Mouse (Mus musculus) midbrain, embryonic 12.5 days (tissue): ENCODE results near the gene Rapgef6. TPM values are rescaled to one million over a fixed set of nuclear protein-coding genes. Genes with fewer than 3 reads are reported as not detected.

Experiments
- ATAC-seq: fragments of 200-750 bp; cut with Nextera tagmentation; 2 replicates; pipeline ENCODE4 v1.8.0; 2017; ENCODE audit warnings: low read depth, moderate TSS enrichment, moderate library complexity; ENCODE audit not compliant: low FRiP score
- H3K27ac ChIP-seq: fragments of 300-500 bp; sonication (generic); replicated peaks from 2 replicates; pipeline ENCODE4 v1.5.1; 2016; ENCODE audit warnings: mild to moderate bottlenecking
- H3K27me3 ChIP-seq: fragments of 300-500 bp; sonication (generic); 2 replicates; pipeline ENCODE4 v1.6.1; 2016; ENCODE audit warnings: mild to moderate bottlenecking
- H3K36me3 ChIP-seq: fragments of 300-500 bp; sonication (generic); 2 replicates; pipeline ENCODE4 v1.6.1; 2016
- H3K4me1 ChIP-seq: fragments of 300-500 bp; sonication (generic); 2 replicates; pipeline ENCODE4 v1.6.1; 2016
- H3K4me2 ChIP-seq: fragments of 300-500 bp; sonication (generic); replicated peaks from 2 replicates; pipeline ENCODE4 v1.6.1; 2016; ENCODE audit warnings: mild to moderate bottlenecking, moderate library complexity
- H3K4me3 ChIP-seq: fragments of 300-500 bp; sonication (generic); 2 replicates; pipeline ENCODE4 v1.5.1; 2016; ENCODE audit warnings: mild to moderate bottlenecking
- H3K9ac ChIP-seq: fragments of 300-500 bp; sonication (generic); replicated peaks from 2 replicates; pipeline ENCODE4 v1.6.1; 2016; ENCODE audit warnings: mild to moderate bottlenecking, moderate library complexity
- H3K9me3 ChIP-seq: fragments of 300-500 bp; sonication (generic); 2 replicates; pipeline ENCODE4 v1.6.1; 2016; ENCODE audit warnings: mild to moderate bottlenecking
- WGBS: fragments of 180-500 bp; shearing (Covaris S2); methylation state at CpG from one replicate; pipeline ENCODE4 v1.1.7; 2016; 5-methylcytosine and 5-hydroxymethylcytosine counted together
- polyA plus RNA-seq: library from polyadenylated mRNA; unstranded; fragments of >200 nt; fragmentation: Nextera tagmentation; extraction: Ambion mirVana; gene quantifications from 2 replicates; pipeline ENCODE4 v1.2.1, GENCODE M21; 2016

Rapgef6 gene
- polyA plus RNA-seq, 1 experiment from 2014 or later = 37.5 TPM

- no peaks in the 10 kb centered on the region for H3K27me3 ChIP-seq
- H3K27ac ChIP-seq = no peak overlapping the region
- ATAC-seq = no peak
- H3K36me3 ChIP-seq = peaks cover 84% of the 10 kb centered on the region
- no peak overlapping the region for H3K4me3 ChIP-seq
- H3K4me2 ChIP-seq = no peak overlapping the region
- 79% methylated on average over 4 of the region's 4 CpGs for WGBS
- H3K9ac ChIP-seq = no peak overlapping the region
- no peaks in the 10 kb centered on the region for H3K9me3 ChIP-seq
- peaks cover 8% of the 10 kb centered on the region for H3K4me1 ChIP-seq
Measured at GRCm38 (mm10) chr11:54724353-54725034, 201.8 kb downstream of the Rapgef6 start.

GRCm38 (mm10) chr11:54726571-54727062, 204.0 kb downstream of the Rapgef6 start:
- WGBS = 87% methylated on average over 3 of the region's 3 CpGs
- Histone ChIP-seq H3K9ac (no peak overlapping the region), H3K4me1 (peaks cover 8% of the 10 kb centered on the region), H3K4me3 (no peak overlapping the region), H3K4me2 (no peak overlapping the region), H3K27me3 (no peaks in the 10 kb centered on the region), H3K36me3 (peaks cover 73% of the 10 kb centered on the region), H3K9me3 (no peaks in the 10 kb centered on the region), H3K27ac (no peak overlapping the region)
- no peak for ATAC-seq

- H3K9ac ChIP-seq = no peak overlapping the region
- H3K9me3 ChIP-seq = no peaks in the 10 kb centered on the region
- peaks cover 8% of the 10 kb centered on the region for H3K4me1 ChIP-seq
- H3K4me3 ChIP-seq = no peak overlapping the region
- peaks cover 67% of the 10 kb centered on the region for H3K36me3 ChIP-seq
- no peak overlapping the region for H3K27ac ChIP-seq
- no peaks in the 10 kb centered on the region for H3K27me3 ChIP-seq
- no peak for ATAC-seq
- no peak overlapping the region for H3K4me2 ChIP-seq
- whole genome bisulfite sequencing = 82% methylated on average over 5 of the region's 5 CpGs
Measured at GRCm38 (mm10) chr11:54727327-54727901, 204.8 kb downstream of the Rapgef6 start.

- Histone ChIP-seq H3K27ac (no peak overlapping the region), H3K9ac (no peak overlapping the region), H3K27me3 (no peaks in the 10 kb centered on the region), H3K9me3 (no peaks in the 10 kb centered on the region), H3K4me1 (peaks cover 8% of the 10 kb centered on the region), H3K36me3 (peaks cover 57% of the 10 kb centered on the region), H3K4me2 (no peak overlapping the region), H3K4me3 (no peak overlapping the region)
- 94% methylated on average over 2 of the region's 2 CpGs for WGBS
- no peak for ATAC-seq
Measured at GRCm38 (mm10) chr11:54728371-54728770, 205.7 kb downstream of the Rapgef6 start.

GRCm38 (mm10) chr11:54729311-54729710, 206.7 kb downstream of the Rapgef6 start:
- no peak for ATAC-seq
- WGBS = 90% methylated on average over 3 of the region's 3 CpGs
- Histone ChIP-seq H3K4me3 (no peak overlapping the region), H3K36me3 (peaks cover 57% of the 10 kb centered on the region), H3K9ac (no peak overlapping the region), H3K9me3 (no peaks in the 10 kb centered on the region), H3K27ac (no peak overlapping the region), H3K27me3 (no peaks in the 10 kb centered on the region), H3K4me2 (no peak overlapping the region), H3K4me1 (peaks cover 8% of the 10 kb centered on the region)

- Histone ChIP-seq H3K36me3 (peaks cover 60% of the 10 kb centered on the region), H3K4me1 (no peaks in the 10 kb centered on the region)
- ATAC-seq = no peak
Measured at GRCm38 (mm10) chr11:54730931-54731330, 208.3 kb downstream of the Rapgef6 start.

GRCm38 (mm10) chr11:54731367-54731766, 208.7 kb downstream of the Rapgef6 start:
- H3K4me1 ChIP-seq = peaks cover 1% of the 10 kb centered on the region; the same call in 1 of the 2 replicates
- H3K27ac ChIP-seq = no peak overlapping the region
- 90% methylated on average over 7 of the region's 7 CpGs for WGBS
- H3K9me3 ChIP-seq = no peaks in the 10 kb centered on the region
- no peak overlapping the region for H3K4me2 ChIP-seq
- no peak for ATAC-seq
- H3K9ac ChIP-seq = no peak overlapping the region
- no peaks in the 10 kb centered on the region for H3K27me3 ChIP-seq
- H3K36me3 ChIP-seq = peaks cover 60% of the 10 kb centered on the region
- no peak overlapping the region for H3K4me3 ChIP-seq

More at GRCm38 (mm10) chr11:54730931-54731330, 208.3 kb downstream of the Rapgef6 start:
- H3K4me3 ChIP-seq = no peak overlapping the region
- 88% methylated on average over 5 of the region's 5 CpGs for WGBS
- H3K27ac ChIP-seq = no peak overlapping the region
- no peaks in the 10 kb centered on the region for H3K27me3 ChIP-seq
- H3K9ac ChIP-seq = no peak overlapping the region
- no peak overlapping the region for H3K4me2 ChIP-seq
- no peaks in the 10 kb centered on the region for H3K9me3 ChIP-seq

GRCm38 (mm10) chr11:54733546-54733945, 210.9 kb downstream of the Rapgef6 start:
- no peaks in the 10 kb centered on the region for H3K9me3 ChIP-seq
- no peak for ATAC-seq
- H3K27me3 ChIP-seq = no peaks in the 10 kb centered on the region
- no peak overlapping the region for H3K4me3 ChIP-seq
- WGBS = 56% methylated on average over 7 of the region's 7 CpGs
- no peak overlapping the region for H3K9ac ChIP-seq
- H3K36me3 ChIP-seq = peaks cover 50% of the 10 kb centered on the region
- peaks cover 5% of the 10 kb centered on the region; the same call in 1 of the 2 replicates for H3K4me1 ChIP-seq
- no peak overlapping the region for H3K4me2 ChIP-seq
- H3K27ac ChIP-seq = no peak overlapping the region

- no peak for ATAC-seq
- Histone ChIP-seq H3K9ac (no peak overlapping the region), H3K9me3 (no peaks in the 10 kb centered on the region), H3K4me1 (peaks cover 5% of the 10 kb centered on the region; the same call in 1 of the 2 replicates), H3K4me2 (no peak overlapping the region), H3K4me3 (no peak overlapping the region), H3K36me3 (peaks cover 55% of the 10 kb centered on the region), H3K27me3 (no peaks in the 10 kb centered on the region), H3K27ac (no peak overlapping the region)
- 79% methylated on average over 1 of the region's 1 CpGs for WGBS
Measured at GRCm38 (mm10) chr11:54735114-54735513, 212.5 kb downstream of the Rapgef6 start.

GRCm38 (mm10) chr11:54736903-54737302, 214.3 kb downstream of the Rapgef6 start:
- no peak for ATAC-seq
- no peaks in the 10 kb centered on the region for H3K27me3 ChIP-seq
- no peaks in the 10 kb centered on the region for H3K9me3 ChIP-seq
- H3K4me1 ChIP-seq = peaks cover 5% of the 10 kb centered on the region; the same call in 1 of the 2 replicates
- no peak overlapping the region for H3K27ac ChIP-seq
- no peak overlapping the region for H3K4me2 ChIP-seq
- 95% methylated on average over 5 of the region's 5 CpGs for WGBS
- no peak overlapping the region for H3K9ac ChIP-seq
- peaks cover 53% of the 10 kb centered on the region for H3K36me3 ChIP-seq
- H3K4me3 ChIP-seq = no peak overlapping the region

- Histone ChIP-seq H3K4me3 (no peak overlapping the region), H3K4me1 (peaks cover 5% of the 10 kb centered on the region; the same call in 1 of the 2 replicates), H3K36me3 (peaks cover 57% of the 10 kb centered on the region), H3K4me2 (no peak overlapping the region), H3K27me3 (no peaks in the 10 kb centered on the region), H3K9ac (no peak overlapping the region), H3K9me3 (no peaks in the 10 kb centered on the region), H3K27ac (no peak overlapping the region)
- WGBS = 96% methylated on average over 3 of the region's 4 CpGs
- no peak for ATAC-seq
Measured at GRCm38 (mm10) chr11:54739012-54739750, 216.5 kb downstream of the Rapgef6 start.

- H3K4me1 ChIP-seq = peaks cover 4% of the 10 kb centered on the region; the same call in 1 of the 2 replicates
- ATAC-seq = no peak
- H3K4me2 ChIP-seq = no peak overlapping the region
- WGBS = 94% methylated on average over 2 of the region's 2 CpGs
- H3K4me3 ChIP-seq = no peak overlapping the region
- no peaks in the 10 kb centered on the region for H3K27me3 ChIP-seq
- H3K27ac ChIP-seq = no peak overlapping the region
- H3K9ac ChIP-seq = no peak overlapping the region
- no peaks in the 10 kb centered on the region for H3K9me3 ChIP-seq
- H3K36me3 ChIP-seq = peaks cover 48% of the 10 kb centered on the region
Measured at GRCm38 (mm10) chr11:54741330-54741729, 218.7 kb downstream of the Rapgef6 start.
